Mouse (Mus musculus): ENCODE results near the gene Lingo3. TPM values are rescaled to one million over a fixed set of nuclear protein-coding genes. Genes with fewer than 3 reads are reported as not detected.

Lingo3 gene
- polyA plus RNA-seq, 1 experiment: 29.4 TPM

DNA sequence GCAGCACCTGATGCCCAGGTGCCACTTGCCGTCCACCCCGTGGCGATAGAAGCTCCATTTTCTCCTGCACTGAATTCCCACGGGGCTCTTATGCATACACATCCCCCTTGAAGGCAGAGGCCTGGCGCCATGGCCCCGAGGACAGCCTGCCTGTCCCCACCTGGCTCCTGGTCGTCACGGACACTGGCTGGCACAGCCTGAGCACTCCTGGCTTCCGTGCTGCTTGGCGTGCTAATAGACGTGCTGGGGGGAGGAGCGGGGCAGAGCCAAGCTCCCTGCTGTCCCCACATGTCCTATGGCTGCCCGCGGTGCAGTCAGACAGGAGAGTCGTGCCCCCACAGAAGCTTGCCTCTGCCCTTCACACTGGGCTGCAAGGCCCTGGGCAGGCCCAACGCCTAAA lies 20.6 kb upstream of the Lingo3 start:
- H3K4me1 ChIP-seq (ENCODE audit: control insufficient read depth, insufficient read depth, low read length): no peaks in the 10 kb centered on the region
- no peak overlapping the region for H3K4me3 ChIP-seq (ENCODE audit: insufficient read depth, low read length)
- H3K27ac ChIP-seq (ENCODE audit: insufficient read depth, low read length): no peak overlapping the region
- TF ChIP-seq POLR2A (IDR thresholded peaks at IDR 0.05; ENCODE audit: extremely low read depth, insufficient read depth, low read length) (no peak), CTCF (IDR thresholded peaks at IDR 0.05; ENCODE audit: extremely low read depth, insufficient read depth, low read length) (no peak)

DNA sequence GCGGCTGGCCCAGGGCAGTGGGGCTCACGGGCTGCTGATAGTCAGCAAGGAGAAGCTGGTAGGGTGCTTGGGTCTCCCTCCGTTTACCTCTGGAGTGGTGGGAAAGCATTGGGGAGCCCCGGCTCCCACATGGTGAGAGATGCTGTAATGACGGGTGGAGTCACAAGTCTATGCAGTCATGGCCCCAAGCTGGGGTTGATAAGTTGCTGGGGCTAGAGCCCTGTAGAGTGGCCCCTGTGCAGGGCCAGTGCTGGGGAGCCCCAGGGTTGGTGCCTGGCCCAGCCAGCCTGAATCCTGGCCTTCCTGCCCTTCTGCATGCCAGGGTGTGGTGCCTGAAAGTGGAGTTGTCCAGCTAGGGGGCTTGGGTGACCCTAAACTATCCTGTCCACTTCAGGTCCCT lies 18.5 kb upstream of the Lingo3 start:
- H3K4me3 ChIP-seq (ENCODE audit: insufficient read depth, low read length): no peak overlapping the region
- H3K27ac ChIP-seq (ENCODE audit: insufficient read depth, low read length): no peak overlapping the region
- H3K4me1 ChIP-seq (ENCODE audit: control insufficient read depth, insufficient read depth, low read length): no peaks in the 10 kb centered on the region
- TF ChIP-seq CTCF (IDR thresholded peaks at IDR 0.05; ENCODE audit: extremely low read depth, insufficient read depth, low read length) (no peak), POLR2A (IDR thresholded peaks at IDR 0.05; ENCODE audit: extremely low read depth, insufficient read depth, low read length) (no peak)

GRCm38 (mm10) chr10:80858350-80858935 lies 14.6 kb upstream of the Lingo3 start:
- Histone ChIP-seq H3K4me1 (ENCODE audit: control insufficient read depth, insufficient read depth, low read length) (peaks cover 4% of the 10 kb centered on the region; the same call in 1 of the 2 replicates), H3K27ac (ENCODE audit: insufficient read depth, low read length) (peak overlapping the region; percentile 48; the same call in 1 of the 2 replicates), H3K4me3 (ENCODE audit: insufficient read depth, low read length) (no peak overlapping the region)
- TF ChIP-seq CTCF (IDR thresholded peaks at IDR 0.05; ENCODE audit: extremely low read depth, insufficient read depth, low read length) (no peak), POLR2A (IDR thresholded peaks at IDR 0.05; ENCODE audit: extremely low read depth, insufficient read depth, low read length) (no peak)

GRCm38 (mm10) chr10:80857848-80858247 lies 14.0 kb upstream of the Lingo3 start:
- TF ChIP-seq CTCF (IDR thresholded peaks at IDR 0.05; ENCODE audit: extremely low read depth, insufficient read depth, low read length) (no peak), POLR2A (IDR thresholded peaks at IDR 0.05; ENCODE audit: extremely low read depth, insufficient read depth, low read length) (no peak)
- Histone ChIP-seq H3K4me3 (ENCODE audit: insufficient read depth, low read length) (no peak overlapping the region), H3K27ac (ENCODE audit: insufficient read depth, low read length) (peak overlapping the region; percentile 48; the same call in 1 of the 2 replicates), H3K4me1 (ENCODE audit: control insufficient read depth, insufficient read depth, low read length) (peaks cover 4% of the 10 kb centered on the region; the same call in 1 of the 2 replicates)

- TF ChIP-seq CTCF (IDR thresholded peaks at IDR 0.05; ENCODE audit: extremely low read depth, insufficient read depth, low read length): no peak
- H3K4me3 ChIP-seq (ENCODE audit: insufficient read depth, low read length): no peak overlapping the region
- H3K4me1 ChIP-seq (ENCODE audit: control insufficient read depth, insufficient read depth, low read length): peaks cover 4% of the 10 kb centered on the region; the same call in 1 of the 2 replicates
- peak overlapping the region; percentile 48; the same call in 1 of the 2 replicates for H3K27ac ChIP-seq (ENCODE audit: insufficient read depth, low read length)
These were observed 13.5 kb upstream of the Lingo3 start for GRCm38 (mm10) chr10:80857386-80857785.

- no peak for TF ChIP-seq POLR2A (IDR thresholded peaks at IDR 0.05; ENCODE audit: extremely low read depth, insufficient read depth, low read length)
- TF ChIP-seq CTCF (IDR thresholded peaks at IDR 0.05; ENCODE audit: extremely low read depth, insufficient read depth, low read length): no peak
- H3K27ac ChIP-seq (ENCODE audit: insufficient read depth, low read length): peak overlapping the region; percentile 39; the same call in 1 of the 2 replicates
- H3K4me3 ChIP-seq (ENCODE audit: insufficient read depth, low read length): no peak overlapping the region
- peaks cover 4% of the 10 kb centered on the region; the same call in 1 of the 2 replicates for H3K4me1 ChIP-seq (ENCODE audit: control insufficient read depth, insufficient read depth, low read length)
These were observed 13.1 kb upstream of the Lingo3 start for GRCm38 (mm10) chr10:80856908-80857307.

DNA sequence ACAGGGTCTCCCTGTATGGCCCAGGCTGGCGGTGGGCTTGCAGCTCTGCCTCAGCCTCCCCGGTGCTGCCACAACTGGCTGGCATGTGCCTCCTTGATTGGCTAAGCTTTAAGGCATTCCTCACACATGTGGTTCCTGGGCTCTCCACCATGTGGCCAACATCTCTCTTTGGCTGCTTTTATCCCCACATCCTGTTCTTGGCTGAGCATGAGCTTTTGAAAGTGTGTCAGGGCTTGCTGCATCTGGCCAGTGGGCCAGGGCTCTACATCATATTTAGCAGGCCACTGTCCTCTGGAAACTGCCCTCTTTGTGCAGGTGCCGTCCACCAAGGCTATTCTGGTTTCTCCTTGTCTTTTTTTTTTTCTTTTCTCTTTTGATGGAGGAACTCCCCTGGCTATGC lies 12.4 kb upstream of the Lingo3 start:
- peaks cover 4% of the 10 kb centered on the region; the same call in 1 of the 2 replicates for H3K4me1 ChIP-seq (ENCODE audit: control insufficient read depth, insufficient read depth, low read length)
- no peak overlapping the region for H3K27ac ChIP-seq (ENCODE audit: insufficient read depth, low read length)
- peak overlapping the region; percentile 93; the same call in 1 of the 2 replicates for H3K4me3 ChIP-seq (ENCODE audit: insufficient read depth, low read length)
- TF ChIP-seq POLR2A (IDR thresholded peaks at IDR 0.05; ENCODE audit: extremely low read depth, insufficient read depth, low read length): no peak
- TF ChIP-seq CTCF (IDR thresholded peaks at IDR 0.05; ENCODE audit: extremely low read depth, insufficient read depth, low read length): 0 out of 2 replicates have a peak, but pooled peaks have one; percentile 0

- Histone ChIP-seq H3K4me3 (ENCODE audit: insufficient read depth, low read length) (peak overlapping the region; percentile 93), H3K4me1 (ENCODE audit: control insufficient read depth, insufficient read depth, low read length) (peaks cover 4% of the 10 kb centered on the region; the same call in 1 of the 2 replicates), H3K27ac (ENCODE audit: insufficient read depth, low read length) (no peak overlapping the region)
- TF ChIP-seq POLR2A (IDR thresholded peaks at IDR 0.05; ENCODE audit: extremely low read depth, insufficient read depth, low read length) (no peak), CTCF (IDR thresholded peaks at IDR 0.05; ENCODE audit: extremely low read depth, insufficient read depth, low read length) (no peak)
These were observed 11.9 kb upstream of the Lingo3 start for GRCm38 (mm10) chr10:80855749-80856073.

- H3K4me1 ChIP-seq (ENCODE audit: control insufficient read depth, insufficient read depth, low read length): peaks cover 4% of the 10 kb centered on the region; the same call in 1 of the 2 replicates
- peak within 1 kb of the TSS; percentile 73; the same call in 1 of the 2 replicates for H3K27ac ChIP-seq (ENCODE audit: insufficient read depth, low read length)
- TF ChIP-seq CTCF (IDR thresholded peaks at IDR 0.05; ENCODE audit: extremely low read depth, insufficient read depth, low read length): no peak
- peak; percentile 85 for TF ChIP-seq POLR2A (IDR thresholded peaks at IDR 0.05; ENCODE audit: extremely low read depth, insufficient read depth, low read length)
- H3K4me3 ChIP-seq (ENCODE audit: insufficient read depth, low read length): peak within 1 kb of the TSS; percentile 93
These were observed 11.3 kb upstream of the Lingo3 start, which contains the start of the genes Lsm7 and Sppl2b for GRCm38 (mm10) chr10:80854913-80855748. Lsm7 (minus strand) TSS chr10:80855209. Sppl2b (plus strand) TSS chr10:80855275.

Data from cortical plate, adult 2 months (tissue).